Mouse (Mus musculus): Measurements from ENCODE around the gene Usp10. TPM values are rescaled to one million over a fixed set of nuclear protein-coding genes. Genes with fewer than 3 reads are reported as not detected.
A peak's percentile ranks its signal among the peaks of the same experiment; 100 is the strongest.

Usp10 gene
- polyA plus RNA-seq (2012; rRNA removed), result 77.8 and 81.9 TPM in 2 replicates

- H3K36me3 ChIP-seq (ENCODE audit: control insufficient read depth, insufficient read depth, low read length), result no peaks in the 10 kb centered on the region
- peaks cover 8% of the 10 kb centered on the region; the same call in 1 of the 2 replicates for H3K4me1 ChIP-seq (ENCODE audit: control insufficient read depth, insufficient read depth, insufficient read length)
- TF ChIP-seq CTCF (IDR thresholded peaks at IDR 0.05; ENCODE audit: extremely low read depth, insufficient read depth, insufficient read length, insufficient replicate concordance), result no peak
- TF ChIP-seq POLR2A (IDR thresholded peaks at IDR 0.05; ENCODE audit: low read depth, low read length), result no peak
- peak within 1 kb of the TSS; percentile 97 for H3K27ac ChIP-seq (ENCODE audit: insufficient read depth, low read length)
- no peak for DNase-seq (ENCODE audit: low read depth in 1 of 2, low spot score in 2 of 2)
- WGBS, result 26% methylated on average over 13 of the region's 13 CpGs
- peak within 1 kb of the TSS; percentile 100 for H3K4me3 ChIP-seq (ENCODE audit: extremely low read depth, insufficient read depth, insufficient read length)
- H3K27me3 ChIP-seq (ENCODE audit: control insufficient read depth, insufficient read depth, low read length), result no peaks in the 10 kb centered on the region
These were observed at the start of gene Usp10 for GRCm38 (mm10) chr8:119909944-119910546. Usp10 (plus strand) TSS chr8:119910360.

GRCm38 (mm10) chr8:119861706-119862389 lies 48.3 kb upstream of the Usp10 start, which contains the start of gene Klhl36:
Klhl36 (plus strand) TSS chr8:119862266.
- Histone ChIP-seq H3K4me1 (ENCODE audit: control insufficient read depth, insufficient read depth, insufficient read length) (no peaks in the 10 kb centered on the region; the same call in 1 of the 2 replicates), H3K4me3 (ENCODE audit: extremely low read depth, insufficient read depth, insufficient read length) (peak within 1 kb of the TSS; percentile 71), H3K27me3 (ENCODE audit: control insufficient read depth, insufficient read depth, low read length) (no peaks in the 10 kb centered on the region), H3K36me3 (ENCODE audit: control insufficient read depth, insufficient read depth, low read length) (no peaks in the 10 kb centered on the region; the same call in 1 of the 2 replicates), H3K27ac (ENCODE audit: insufficient read depth, low read length) (peak within 1 kb of the TSS; percentile 38)
- TF ChIP-seq CTCF (IDR thresholded peaks at IDR 0.05; ENCODE audit: extremely low read depth, insufficient read depth, insufficient read length, insufficient replicate concordance), result no peak
- peak; percentile 60 for TF ChIP-seq POLR2A (IDR thresholded peaks at IDR 0.05; ENCODE audit: low read depth, low read length)
- DNase-seq (ENCODE audit: low read depth in 1 of 2, low spot score in 2 of 2), result peak; percentile 79 to 98
- 3% methylated on average over 35 of the region's 35 CpGs for WGBS

- TF ChIP-seq POLR2A (IDR thresholded peaks at IDR 0.05; ENCODE audit: low read depth, low read length) (no peak), CTCF (IDR thresholded peaks at IDR 0.05; ENCODE audit: extremely low read depth, insufficient read depth, insufficient read length, insufficient replicate concordance) (no peak)
- no peaks in the 10 kb centered on the region; the same call in 1 of the 2 replicates for H3K4me1 ChIP-seq (ENCODE audit: control insufficient read depth, insufficient read depth, insufficient read length)
- no peaks in the 10 kb centered on the region for H3K27me3 ChIP-seq (ENCODE audit: control insufficient read depth, insufficient read depth, low read length)
- H3K36me3 ChIP-seq (ENCODE audit: control insufficient read depth, insufficient read depth, low read length), result no peaks in the 10 kb centered on the region; the same call in 1 of the 2 replicates
- peak overlapping the region; percentile 71 for H3K4me3 ChIP-seq (ENCODE audit: extremely low read depth, insufficient read depth, insufficient read length)
- peak overlapping the region; percentile 38 for H3K27ac ChIP-seq (ENCODE audit: insufficient read depth, low read length)
- DNase-seq (ENCODE audit: low read depth in 1 of 2, low spot score in 2 of 2), result no peak
- 2% methylated on average over 19 of the region's 19 CpGs for WGBS
These were observed 47.8 kb upstream of the Usp10 start for GRCm38 (mm10) chr8:119862390-119862734.

GRCm38 (mm10) chr8:119862749-119863148 lies 47.4 kb upstream of the Usp10 start:
- Histone ChIP-seq H3K27ac (ENCODE audit: insufficient read depth, low read length) (no peak overlapping the region), H3K4me1 (ENCODE audit: control insufficient read depth, insufficient read depth, insufficient read length) (no peaks in the 10 kb centered on the region; the same call in 1 of the 2 replicates), H3K4me3 (ENCODE audit: extremely low read depth, insufficient read depth, insufficient read length) (peak overlapping the region; percentile 71), H3K27me3 (ENCODE audit: control insufficient read depth, insufficient read depth, low read length) (no peaks in the 10 kb centered on the region), H3K36me3 (ENCODE audit: control insufficient read depth, insufficient read depth, low read length) (no peaks in the 10 kb centered on the region; the same call in 1 of the 2 replicates)
- no peak for DNase-seq (ENCODE audit: low read depth in 1 of 2, low spot score in 2 of 2)
- TF ChIP-seq CTCF (IDR thresholded peaks at IDR 0.05; ENCODE audit: extremely low read depth, insufficient read depth, insufficient read length, insufficient replicate concordance) (no peak), POLR2A (IDR thresholded peaks at IDR 0.05; ENCODE audit: low read depth, low read length) (no peak)
- WGBS, result 44% methylated on average over 6 of the region's 6 CpGs

GRCm38 (mm10) chr8:119869616-119870015 lies 40.5 kb upstream of the Usp10 start:
- H3K4me1 ChIP-seq (ENCODE audit: control insufficient read depth, insufficient read depth, insufficient read length), result no peaks in the 10 kb centered on the region
- H3K36me3 ChIP-seq (ENCODE audit: control insufficient read depth, insufficient read depth, low read length), result peaks cover 31% of the 10 kb centered on the region
- TF ChIP-seq CTCF (IDR thresholded peaks at IDR 0.05; ENCODE audit: extremely low read depth, insufficient read depth, insufficient read length, insufficient replicate concordance), result no peak
- TF ChIP-seq POLR2A (IDR thresholded peaks at IDR 0.05; ENCODE audit: low read depth, low read length), result no peak
- no peak for DNase-seq (ENCODE audit: low read depth in 1 of 2, low spot score in 2 of 2)
- no peak overlapping the region for H3K27ac ChIP-seq (ENCODE audit: insufficient read depth, low read length)
- H3K4me3 ChIP-seq (ENCODE audit: extremely low read depth, insufficient read depth, insufficient read length), result no peak overlapping the region
- H3K27me3 ChIP-seq (ENCODE audit: control insufficient read depth, insufficient read depth, low read length), result no peaks in the 10 kb centered on the region
- 92% methylated on average over 20 of the region's 20 CpGs for WGBS

- Histone ChIP-seq H3K36me3 (ENCODE audit: control insufficient read depth, insufficient read depth, low read length) (peaks cover 36% of the 10 kb centered on the region), H3K27me3 (ENCODE audit: control insufficient read depth, insufficient read depth, low read length) (no peaks in the 10 kb centered on the region), H3K27ac (ENCODE audit: insufficient read depth, low read length) (no peak overlapping the region), H3K4me1 (ENCODE audit: control insufficient read depth, insufficient read depth, insufficient read length) (no peaks in the 10 kb centered on the region), H3K4me3 (ENCODE audit: extremely low read depth, insufficient read depth, insufficient read length) (no peak overlapping the region)
- TF ChIP-seq POLR2A (IDR thresholded peaks at IDR 0.05; ENCODE audit: low read depth, low read length), result no peak
- TF ChIP-seq CTCF (IDR thresholded peaks at IDR 0.05; ENCODE audit: extremely low read depth, insufficient read depth, insufficient read length, insufficient replicate concordance), result no peak
- 90% methylated on average over 1 of the region's 1 CpGs for WGBS
- DNase-seq (ENCODE audit: low read depth in 1 of 2, low spot score in 2 of 2), result no peak
These were observed 37.0 kb upstream of the Usp10 start for GRCm38 (mm10) chr8:119873181-119873580.
